Mouse (Mus musculus): Measurements from ENCODE around the gene Serping1. TPM values are rescaled to one million over a fixed set of nuclear protein-coding genes. Genes with fewer than 3 reads are reported as not detected.

The Serping1 gene
- total RNA-seq, 2 experiments from 2014 or later, result not detected

DNA sequence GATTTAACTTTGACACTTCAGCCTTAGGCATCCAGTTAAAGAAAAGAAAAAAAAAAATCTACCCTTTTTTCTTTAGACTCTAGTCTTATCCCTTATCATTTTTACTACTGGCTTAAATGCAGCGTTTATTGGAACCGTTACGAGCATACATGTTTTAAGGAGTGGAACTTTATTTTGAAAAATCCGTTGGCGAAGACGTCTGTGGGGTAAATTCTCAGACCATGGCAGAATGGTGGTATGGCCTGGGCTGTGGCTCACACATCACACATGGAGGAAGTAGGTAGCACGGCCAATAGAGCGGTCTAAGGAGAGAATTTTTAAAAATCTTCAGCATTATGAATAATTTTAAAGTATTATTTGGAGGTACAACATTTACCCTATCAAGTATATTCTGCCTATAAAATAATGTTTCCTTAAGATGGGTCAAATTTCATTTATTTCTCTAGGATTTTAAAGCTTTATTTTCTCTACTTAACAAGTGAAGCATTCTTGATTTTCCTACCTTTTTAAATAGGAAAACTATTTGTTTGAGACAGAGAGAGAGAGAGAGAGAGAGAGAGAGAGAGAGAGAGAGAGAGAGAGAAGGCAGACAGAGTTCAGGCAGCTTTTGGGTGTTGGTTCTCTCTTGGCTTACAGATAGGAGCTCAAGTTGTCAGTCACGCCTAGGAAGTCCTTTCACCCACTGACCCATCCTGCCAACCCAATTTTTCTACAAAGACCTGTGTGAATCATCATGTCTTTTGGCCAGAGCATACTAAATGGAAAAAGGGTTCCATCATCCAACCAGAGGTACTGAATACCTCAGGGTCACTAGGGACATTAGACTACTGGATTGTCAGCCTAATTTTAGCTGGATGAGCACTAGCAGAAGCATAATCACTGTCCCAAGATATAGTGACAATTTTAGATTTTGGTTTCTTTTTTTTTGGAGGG is 58.6 kb downstream of the Serping1 start:
- ATAC-seq (replicated peaks; ENCODE audit: poor library complexity), result no peak

DNA sequence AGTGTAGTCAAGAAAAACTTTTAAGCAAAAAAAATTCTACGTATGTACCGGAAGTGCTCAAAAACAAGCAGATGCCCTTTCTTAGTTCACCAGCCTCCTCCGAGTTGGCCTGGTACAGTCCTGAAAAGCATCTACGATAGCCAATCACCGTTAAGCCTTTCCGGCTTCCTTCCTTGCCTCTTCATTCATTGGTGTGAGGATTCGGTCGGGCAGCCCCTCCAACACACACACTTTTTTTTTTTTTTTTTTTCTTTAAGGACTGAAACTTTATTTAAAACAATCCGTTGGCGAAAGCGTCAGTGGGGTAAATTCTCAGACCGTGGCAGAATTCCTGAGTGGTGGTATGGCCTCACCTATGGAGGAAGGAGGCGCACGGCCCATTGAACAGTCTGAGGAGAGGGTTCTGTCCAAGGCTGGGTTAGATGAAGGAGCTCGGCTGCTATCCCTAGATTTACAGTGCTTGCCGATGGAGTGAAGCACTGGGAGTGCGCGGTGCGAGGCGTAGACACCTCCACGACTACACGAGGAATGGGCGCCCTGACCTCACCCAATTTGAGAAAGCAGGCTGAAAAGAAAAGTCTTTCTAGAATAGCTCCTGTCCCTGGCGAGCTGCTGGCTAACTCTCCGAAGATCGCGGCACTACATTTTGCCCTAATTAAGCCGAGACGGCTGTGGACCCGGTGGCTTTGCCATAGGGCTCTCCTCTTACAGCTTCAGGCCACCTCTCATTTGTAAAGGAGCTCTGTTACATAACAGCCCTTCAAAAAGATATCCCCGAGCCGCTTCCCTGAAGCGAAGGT is 59.5 kb downstream of the Serping1 start:
- peak; percentile 82 for ATAC-seq (replicated peaks; ENCODE audit: poor library complexity)

Other genes starting within 250 kb of the Serping1 start
- gene Ctnnd1, start 124.7 kb downstream of the Serping1 start, total RNA-seq (2015), result 21.2 and 26.8 TPM in 2 replicates
- gene Ctnnd1, start 124.7 kb downstream of the Serping1 start, total RNA-seq (2017), result 18.4 and 27.5 TPM in 2 replicates
- gene Btbd18, start 116.4 kb downstream of the Serping1 start, total RNA-seq (2015), result not detected in 2 replicates
- not detected in 2 replicates for gene Btbd18, start 116.4 kb downstream of the Serping1 start, total RNA-seq (2017)
- gene Selenoh, start 104.7 kb downstream of the Serping1 start, total RNA-seq (2015), result 251 and 263 TPM in 2 replicates
- gene Selenoh, start 104.7 kb downstream of the Serping1 start, total RNA-seq (2017), result 122 and 127 TPM in 2 replicates
- gene Gm28635, start 97.4 kb downstream of the Serping1 start, total RNA-seq (2015), result not detected in 2 replicates
- gene Gm28635, start 97.4 kb downstream of the Serping1 start, total RNA-seq (2017), result 0.44 TPM in 1 of 2 replicates, not detected in the other
- gene Med19, start 97.0 kb downstream of the Serping1 start, total RNA-seq (2015), result 30.8 and 40.2 TPM in 2 replicates
- gene Med19, start 97.0 kb downstream of the Serping1 start, total RNA-seq (2017), result 21.4 and 26.4 TPM in 2 replicates
- 75.6 and 78.6 TPM in 2 replicates for gene Tmx2, start 96.3 kb downstream of the Serping1 start, total RNA-seq (2015)
- gene Tmx2, start 96.3 kb downstream of the Serping1 start, total RNA-seq (2017), result 48.1 and 51.0 TPM in 2 replicates
- gene Zdhhc5, start 60.3 kb downstream of the Serping1 start, total RNA-seq (2015), result 44.0 and 46.1 TPM in 2 replicates
- gene Zdhhc5, start 60.3 kb downstream of the Serping1 start, total RNA-seq (2017), result 29.1 and 30.6 TPM in 2 replicates
- 42.5 and 44.7 TPM in 2 replicates for gene Clp1, start 48.1 kb downstream of the Serping1 start, total RNA-seq (2015)
- 37.3 and 43.5 TPM in 2 replicates for gene Clp1, start 48.1 kb downstream of the Serping1 start, total RNA-seq (2017)
- gene Ypel4, start 41.4 kb downstream of the Serping1 start, total RNA-seq (2015), result 0.07 and 0.12 TPM in 2 replicates
- gene Ypel4, start 41.4 kb downstream of the Serping1 start, total RNA-seq (2017), result 0.27 TPM in 1 of 2 replicates, not detected in the other
- gene Gm19426, start 31.8 kb downstream of the Serping1 start, total RNA-seq (2015), result 0.39 TPM in 1 of 2 replicates, not detected in the other
- gene Gm19426, start 31.8 kb downstream of the Serping1 start, total RNA-seq (2017), result not detected in 2 replicates
- gene Ube2l6, start 23.4 kb upstream of the Serping1 start, total RNA-seq (2015), result 9.6 and 11.2 TPM in 2 replicates
- 8.5 and 12.7 TPM in 2 replicates for gene Ube2l6, start 23.4 kb upstream of the Serping1 start, total RNA-seq (2017)
- not detected in 2 replicates for gene Smtnl1, start 47.2 kb upstream of the Serping1 start, total RNA-seq (2015)
- 0.24 TPM in 1 of 2 replicates, not detected in the other for gene Smtnl1, start 47.2 kb upstream of the Serping1 start, total RNA-seq (2017)
- gene Timm10, start 51.6 kb upstream of the Serping1 start, total RNA-seq (2015), result 40.2 and 55.6 TPM in 2 replicates
- 39.6 and 46.2 TPM in 2 replicates for gene Timm10, start 51.6 kb upstream of the Serping1 start, total RNA-seq (2017)
- 25.7 and 33.4 TPM in 2 replicates for gene Slc43a1, start 63.4 kb upstream of the Serping1 start, total RNA-seq (2015)
- 14.2 and 15.0 TPM in 2 replicates for gene Slc43a1, start 63.4 kb upstream of the Serping1 start, total RNA-seq (2017)
- not detected in 2 replicates for gene Rtn4rl2, start 111.3 kb upstream of the Serping1 start, total RNA-seq (2015)
- gene Rtn4rl2, start 111.3 kb upstream of the Serping1 start, total RNA-seq (2017), result not detected in 2 replicates
- gene Slc43a3, start 161.1 kb upstream of the Serping1 start, total RNA-seq (2015), result 111 and 119 TPM in 2 replicates
- 94.2 and 94.7 TPM in 2 replicates for gene Slc43a3, start 161.1 kb upstream of the Serping1 start, total RNA-seq (2017)
- 43.2 and 74.2 TPM in 2 replicates for gene Prg2, start 205.0 kb upstream of the Serping1 start, total RNA-seq (2015)
- 135 and 270 TPM in 2 replicates for gene Prg2, start 205.0 kb upstream of the Serping1 start, total RNA-seq (2017)
- gene Prg3, start 212.8 kb upstream of the Serping1 start, total RNA-seq (2015), result 8.4 and 12.8 TPM in 2 replicates
- 15.9 and 16.4 TPM in 2 replicates for gene Prg3, start 212.8 kb upstream of the Serping1 start, total RNA-seq (2017)

All from megakaryocyte progenitor cell, adult 5-6 weeks (primary cell).